Mouse (Mus musculus) lung, postnatal 14 days (tissue): ENCODE results near the gene Safb.

Experiments
- DNase-seq: peaks from one replicate; pipeline ENCODE4 v3.0.0; 2021

Safb gene

GRCm38 (mm10) chr17:56584257-56585130, at the start of gene Safb, which contains the start of gene Safb2:
Gene Safb, plus strand, starts transcription at chr17:56584825.
Gene Safb2, minus strand, starts transcription at chr17:56584585.
- peak; percentile 99 for DNase-seq

- no peak for DNase-seq
Observed at GRCm38 (mm10) chr17:56536192-56536591, 48.4 kb upstream of the Safb start.

GRCm38 (mm10) chr17:56536874-56537273, 47.8 kb upstream of the Safb start:
- DNase-seq: no peak

- DNase-seq: no peak
Observed at GRCm38 (mm10) chr17:56537912-56538311, 46.7 kb upstream of the Safb start.

- no peak for DNase-seq
Observed at GRCm38 (mm10) chr17:56540562-56540975, 44.1 kb upstream of the Safb start.

GRCm38 (mm10) chr17:56542736-56543135, 41.9 kb upstream of the Safb start:
- no peak for DNase-seq

- DNase-seq: no peak
Observed at GRCm38 (mm10) chr17:56543684-56544224, 40.9 kb upstream of the Safb start.

- no peak for DNase-seq
Observed at GRCm38 (mm10) chr17:56544699-56545387, 39.8 kb upstream of the Safb start.

GRCm38 (mm10) chr17:56545945-56546344, 38.7 kb upstream of the Safb start:
- DNase-seq: no peak

- no peak for DNase-seq
Observed at GRCm38 (mm10) chr17:56546576-56546975, 38.0 kb upstream of the Safb start.

GRCm38 (mm10) chr17:56547116-56547845, 37.3 kb upstream of the Safb start:
- no peak for DNase-seq

GRCm38 (mm10) chr17:56547846-56548604, 36.6 kb upstream of the Safb start:
- no peak for DNase-seq

- no peak for DNase-seq
Observed at GRCm38 (mm10) chr17:56548605-56549105, 36.0 kb upstream of the Safb start.

- DNase-seq: no peak
Observed at GRCm38 (mm10) chr17:56550784-56551475, 33.7 kb upstream of the Safb start.

- DNase-seq: no peak
Observed at GRCm38 (mm10) chr17:56551841-56552581, 32.6 kb upstream of the Safb start.

GRCm38 (mm10) chr17:56552781-56553363, 31.8 kb upstream of the Safb start:
- peak; percentile 75 for DNase-seq

- DNase-seq: peak; percentile 58
Observed at GRCm38 (mm10) chr17:56554122-56554551, 30.5 kb upstream of the Safb start, which contains the start of gene Gm20219. Gene Gm20219, minus strand, starts transcription at chr17:56554387.

- peak; percentile 71 for DNase-seq
Observed at GRCm38 (mm10) chr17:56558448-56558847, 26.2 kb upstream of the Safb start.

GRCm38 (mm10) chr17:56559386-56559785, 25.2 kb upstream of the Safb start:
- no peak for DNase-seq

GRCm38 (mm10) chr17:56560131-56560530, 24.5 kb upstream of the Safb start:
- DNase-seq: no peak
